ENCODE assay signal across 8 mouse cellular contexts in genomic region chr4:82859131-82860125, GRCm38 (mm10). TPM values are rescaled to one million over a fixed set of nuclear protein-coding genes. Genes with fewer than 3 reads are reported as not detected.
A peak's percentile ranks its signal among the peaks of the same experiment; 100 is the strongest.
DNase-seq lines count a peak whose midpoint lies in the region; ATAC-seq and TF ChIP-seq lines count a peak whose summit lies in the region.

Gene Zdhhc21 (minus strand): TSS chr4:82859958.

- peak; percentile 35 for DNase-seq in 3T3-L1 (ENCODE audit: low read depth, low spot score)
- DNase-seq in adrenal gland, postnatal 25 days, result peak; percentile 84
- DNase-seq in embryonic facial prominence, embryonic 14.5 days (ENCODE audit: low spot score), result peak; percentile 73
- DNase-seq in liver, embryonic 11.5 days (ENCODE audit: low spot score), result peak; percentile 72
- DNase-seq in spleen, postnatal 4 days (ENCODE audit: low spot score in 2 of 2), result peak; percentile 71 to 88

- peak; percentile 67 for TF ChIP-seq POLR2A in myocyte (IDR thresholded peaks at IDR 0.05; ENCODE audit: insufficient read length, low read depth)

- H3K79me2 ChIP-seq in myocyte (ENCODE audit: control insufficient read depth, insufficient read depth), result peaks cover 31% of the 10 kb centered on the region

- H3K4me2 ChIP-seq in embryonic facial prominence, embryonic 14.5 days (ENCODE audit: low read depth, low read length), result peak within 1 kb of the TSS; percentile 83
- peak within 1 kb of the TSS; percentile 89 for H3K4me2 ChIP-seq in heart, embryonic 11.5 days
- peak within 1 kb of the TSS; percentile 78 for H3K4me2 ChIP-seq in kidney, embryonic 16.5 days (replicated peaks; ENCODE audit: low read depth, low read length)
- peak within 1 kb of the TSS; percentile 79 for H3K4me2 ChIP-seq in liver, embryonic 11.5 days
- H3K4me2 ChIP-seq in myocyte (ENCODE audit: low read depth), result peak within 1 kb of the TSS; percentile 94

- peak within 1 kb of the TSS; percentile 99 for H3ac ChIP-seq in myocyte (ENCODE audit: control insufficient read depth, insufficient read length)

- H3K4me1 ChIP-seq in embryonic facial prominence, embryonic 14.5 days (ENCODE audit: control insufficient read depth, insufficient read depth, low read length), result peaks cover 12% of the 10 kb centered on the region
- H3K4me1 ChIP-seq in heart, embryonic 11.5 days (ENCODE audit: control insufficient read depth, insufficient read depth, low read length), result 0 out of 2 replicates have a peak, but pooled peaks cover 4% of the 10 kb centered on the region
- H3K4me1 ChIP-seq in kidney, embryonic 16.5 days (ENCODE audit: insufficient read depth, low read length), result peaks cover 12% of the 10 kb centered on the region
- no peaks in the 10 kb centered on the region for H3K4me1 ChIP-seq in liver, embryonic 11.5 days (replicated peaks; ENCODE audit: control insufficient read depth, insufficient read depth, low read length)

- 1% methylated on average over 33 of the region's 82 CpGs for WGBS in embryonic facial prominence, embryonic 14.5 days
- WGBS in heart, embryonic 11.5 days (ENCODE audit: insufficient replicate concordance), result under 1% methylated on average over 81 of the region's 82 CpGs
- under 1% methylated on average over 77 of the region's 82 CpGs for WGBS in kidney, embryonic 16.5 days
- 1% methylated on average over 68 of the region's 82 CpGs for WGBS in liver, embryonic 11.5 days

- peak; percentile 90 for ATAC-seq in embryonic facial prominence, embryonic 14.5 days (ENCODE audit: low read depth)
- peak; percentile 84 for ATAC-seq in heart, embryonic 11.5 days (replicated peaks; ENCODE audit: insufficient number of reproducible peaks, low FRiP score, low TSS enrichment)
- peak; percentile 93 for ATAC-seq in kidney, embryonic 16.5 days (ENCODE audit: low FRiP score, low TSS enrichment)
- peak; percentile 85 for ATAC-seq in liver, embryonic 11.5 days (replicated peaks; ENCODE audit: low FRiP score)

- H3K9ac ChIP-seq in embryonic facial prominence, embryonic 14.5 days (ENCODE audit: low read depth, low read length), result peak within 1 kb of the TSS; percentile 87
- peak within 1 kb of the TSS; percentile 95 for H3K9ac ChIP-seq in heart, embryonic 11.5 days (ENCODE audit: low read depth, low read length)
- peak within 1 kb of the TSS; percentile 78 for H3K9ac ChIP-seq in kidney, embryonic 16.5 days (replicated peaks; ENCODE audit: low read length)
- peak within 1 kb of the TSS; percentile 81 for H3K9ac ChIP-seq in liver, embryonic 11.5 days (ENCODE audit: low read depth, low read length)

- H3K9me3 ChIP-seq in embryonic facial prominence, embryonic 14.5 days (ENCODE audit: control insufficient read depth, low read length), result no peaks in the 10 kb centered on the region
- no peaks in the 10 kb centered on the region for H3K9me3 ChIP-seq in heart, embryonic 11.5 days (replicated peaks; ENCODE audit: control insufficient read depth, low read length)
- no peaks in the 10 kb centered on the region for H3K9me3 ChIP-seq in kidney, embryonic 16.5 days (ENCODE audit: low read length)
- no peaks in the 10 kb centered on the region for H3K9me3 ChIP-seq in liver, embryonic 11.5 days (ENCODE audit: control insufficient read depth, low read length)

- H3K27ac ChIP-seq in embryonic facial prominence, embryonic 14.5 days (replicated peaks; ENCODE audit: low read depth, low read length), result peak within 1 kb of the TSS; percentile 84
- H3K27ac ChIP-seq in heart, embryonic 11.5 days (ENCODE audit: low read depth, low read length), result peak within 1 kb of the TSS; percentile 82
- peak within 1 kb of the TSS; percentile 76 for H3K27ac ChIP-seq in kidney, embryonic 16.5 days (ENCODE audit: low read length)
- H3K27ac ChIP-seq in liver, embryonic 11.5 days (ENCODE audit: low read depth, low read length), result peak within 1 kb of the TSS; percentile 22

- no peaks in the 10 kb centered on the region for H3K27me3 ChIP-seq in embryonic facial prominence, embryonic 14.5 days (replicated peaks; ENCODE audit: control insufficient read depth, insufficient read depth, low read length)
- H3K27me3 ChIP-seq in heart, embryonic 11.5 days (ENCODE audit: control insufficient read depth, insufficient read depth, low read length), result no peaks in the 10 kb centered on the region
- no peaks in the 10 kb centered on the region for H3K27me3 ChIP-seq in kidney, embryonic 16.5 days (ENCODE audit: insufficient read depth, low read length)
- no peaks in the 10 kb centered on the region for H3K27me3 ChIP-seq in liver, embryonic 11.5 days (replicated peaks; ENCODE audit: control insufficient read depth, insufficient read depth, low read length)
- H3K27me3 ChIP-seq in myocyte (ENCODE audit: control insufficient read depth, insufficient read depth, insufficient read length), result no peaks in the 10 kb centered on the region

- H3K4me3 ChIP-seq in embryonic facial prominence, embryonic 14.5 days (ENCODE audit: low read depth, low read length), result peak within 1 kb of the TSS; percentile 79
- peak within 1 kb of the TSS; percentile 92 for H3K4me3 ChIP-seq in heart, embryonic 11.5 days (ENCODE audit: low read depth, low read length)
- peak within 1 kb of the TSS; percentile 72 for H3K4me3 ChIP-seq in kidney, embryonic 16.5 days (ENCODE audit: low read length)
- H3K4me3 ChIP-seq in liver, embryonic 11.5 days (ENCODE audit: low read depth, low read length), result peak within 1 kb of the TSS; percentile 84
- H3K4me3 ChIP-seq in myocyte, result peak within 1 kb of the TSS; percentile 53

- no peaks in the 10 kb centered on the region for H3K36me3 ChIP-seq in embryonic facial prominence, embryonic 14.5 days (ENCODE audit: control insufficient read depth, insufficient read depth, low read length)
- H3K36me3 ChIP-seq in heart, embryonic 11.5 days (ENCODE audit: control insufficient read depth, insufficient read depth, low read length), result no peaks in the 10 kb centered on the region; the same call in 1 of the 2 replicates
- no peaks in the 10 kb centered on the region for H3K36me3 ChIP-seq in kidney, embryonic 16.5 days (ENCODE audit: insufficient read depth, low read length)
- no peaks in the 10 kb centered on the region for H3K36me3 ChIP-seq in liver, embryonic 11.5 days (ENCODE audit: control insufficient read depth, insufficient read depth, low read length)
- H3K36me3 ChIP-seq in myocyte (ENCODE audit: control insufficient read depth, insufficient read depth), result no peaks in the 10 kb centered on the region

TF ChIP-seq in myocyte, 11 proteins besides CTCF, POLR2A, EP300 and RAD21:
- TF ChIP-seq SRF (IDR thresholded peaks at IDR 0.05; ENCODE audit: control insufficient read depth, insufficient read length, low read depth), result no peak
- TF ChIP-seq MYOG (IDR thresholded peaks at IDR 0.05; ENCODE audit: control insufficient read depth in 1 of 3, insufficient read depth in 1 of 3, insufficient read length in 2 of 3, low read depth in 2 of 3), result peak in 2 of 3 experiments; percentile 39 to 41
- peak in 2 of 3 experiments; percentile 43 to 76 for TF ChIP-seq MYOD1 (IDR thresholded peaks at IDR 0.05; ENCODE audit: control insufficient read depth in 1 of 3, insufficient read length in 2 of 3, low read depth in 2 of 3)
- TF ChIP-seq CEBPB (IDR thresholded peaks at IDR 0.05; ENCODE audit: insufficient read depth, poor library complexity, severe bottlenecking), result no peak
- TF ChIP-seq E2F4 (IDR thresholded peaks at IDR 0.05; ENCODE audit: insufficient read depth), result peak; percentile 42

RNA-seq across cellular contexts. Expression of gene Zdhhc21, which starts in this region (rescaled TPM):
- total RNA-seq in adrenal gland, postnatal 25 days (2021), result 20.1 and 22.4 TPM in 2 replicates
- 13.4 and 15.1 TPM in 2 replicates for polyA plus RNA-seq in embryonic facial prominence, embryonic 14.5 days (2014; fragmentation: Nextera tagmentation; extraction: Ambion mirVana)
- 9.9 and 11.3 TPM in 2 replicates for polyA plus RNA-seq in heart, embryonic 11.5 days (2014; fragmentation: Nextera tagmentation; extraction: Ambion mirVana)
- polyA plus RNA-seq in kidney, embryonic 16.5 days (2015; fragmentation: Nextera tagmentation; extraction: Ambion mirVana), result 12.2 and 16.4 TPM in 2 replicates
- 10.9 and 11.0 TPM in 2 replicates for polyA plus RNA-seq in liver, embryonic 11.5 days (2014; fragmentation: Nextera tagmentation; extraction: Ambion mirVana)
- polyA plus RNA-seq in myocyte (2012; fragmentation: generic; extraction: Trizol), result 3.1 TPM

Comparison
In these comparisons a context has a peak if more than half of its experiments do, and no peak if none do; other contexts are left out.
1. Peak in every context shown above with its lines: DNase-seq, ATAC-seq, H3K4me3 ChIP-seq and H3K27ac ChIP-seq.
2. H3K27ac ChIP-seq: peak in every context shown above with its lines; median percentile 84 in embryonic facial prominence, embryonic 14.5 days; 82 in heart, embryonic 11.5 days; 76 in kidney, embryonic 16.5 days; 22 in liver, embryonic 11.5 days.